Mouse (Mus musculus) kidney, postnatal 25 days (tissue): Measurements from ENCODE around the gene Alg5.

Experiments
- DNase-seq, 2 experiments: peaks; one replicate each; pipeline ENCODE4 v3.0.0; 2021; ENCODE audit warnings: mixed read lengths in 2 of 2

Alg5 gene

DNA sequence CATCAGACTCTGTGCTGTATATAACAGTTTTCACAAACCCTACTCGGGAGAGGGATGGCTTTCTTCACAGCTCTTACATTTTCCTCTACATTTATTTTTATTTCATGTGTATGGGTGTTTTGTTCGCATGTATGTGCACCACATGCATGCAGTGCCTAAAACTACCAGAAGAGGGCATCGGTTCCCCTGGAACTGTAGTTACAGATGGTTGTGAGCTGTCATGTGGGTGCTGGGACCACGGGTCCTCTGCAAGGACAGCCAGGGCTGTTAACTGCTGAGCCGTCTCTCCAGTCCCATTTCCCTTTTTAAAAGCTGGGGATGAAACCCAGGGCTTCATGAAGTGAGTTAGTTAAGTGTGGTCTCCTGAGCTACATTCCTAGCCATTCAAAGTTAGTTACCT is 60.0 kb downstream of the Alg5 start:
- DNase-seq = no peak

DNA sequence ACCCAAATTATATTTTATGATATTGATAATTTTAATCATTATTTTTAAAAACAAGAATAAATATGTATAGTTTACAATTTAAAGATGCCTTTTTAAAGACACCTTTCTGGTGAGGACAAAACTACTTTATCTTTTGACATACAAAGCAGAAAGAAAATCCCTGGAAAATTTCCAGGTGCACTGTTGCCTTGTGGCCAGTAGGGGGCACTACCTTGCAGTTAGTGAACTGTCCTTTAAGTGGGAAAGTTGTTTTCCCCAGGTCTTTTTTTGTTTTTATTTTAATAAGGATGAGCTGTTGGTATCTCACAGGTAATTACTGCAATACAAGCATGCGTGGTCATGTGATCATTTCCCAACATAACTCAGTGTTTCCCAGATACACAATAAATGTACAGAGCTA is 60.5 kb downstream of the Alg5 start:
- no peak for DNase-seq

- peak; percentile 66 to 72 for DNase-seq
Observed at GRCm38 (mm10) chr3:54797211-54797610, 61.9 kb downstream of the Alg5 start.
